Mouse (Mus musculus) mouse trophoblast stem cell (cell line): ENCODE results near the gene Ffar3.
"Not testable (repeated sequence)": the region's sequence is repeated elsewhere in the genome, so short reads cannot be mapped to it uniquely, and the experiment has no call there.

ENCODE experiments used
- in situ Hi-C, 2 experiments: fragments of 300-500 bp; cut with MseI, MboI; formaldehyde crosslinking; loops; 2 replicates in 1 of 2; 3 replicates in 1 of 2; pipeline ENCODE4 v1.15.1; 2025

Ffar3 gene

DNA sequence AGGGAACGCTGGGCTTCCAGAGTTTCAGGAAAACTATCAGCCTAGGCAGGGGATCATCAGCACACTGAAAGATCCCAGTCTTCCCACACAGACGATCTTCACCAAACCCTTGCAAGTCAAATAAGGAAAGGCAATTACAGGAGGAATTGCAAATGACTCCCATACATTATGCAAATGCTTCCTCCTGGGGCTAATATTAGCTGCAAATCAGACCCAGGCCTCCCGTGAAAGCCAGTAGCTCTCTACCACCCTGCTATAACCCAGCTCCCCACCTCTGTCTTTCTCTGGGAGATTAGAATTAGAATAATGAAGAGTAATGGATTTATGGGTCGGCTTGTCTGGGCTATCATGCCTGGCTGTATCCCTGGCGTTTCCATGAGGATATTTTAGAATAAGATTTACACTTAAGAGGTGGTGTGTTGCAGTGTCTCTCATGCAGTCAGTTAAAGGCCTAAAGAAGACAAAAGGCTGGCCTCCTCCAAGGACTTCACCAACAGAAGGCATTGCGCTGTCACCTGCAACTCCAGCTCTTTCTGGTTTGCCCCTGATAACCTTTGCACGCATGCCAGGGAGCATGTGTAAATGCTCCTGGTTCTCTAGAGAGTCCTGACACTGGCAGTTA is 11.2 kb downstream of the Ffar3 start:
- in situ Hi-C loops, result no loop called here

DNA sequence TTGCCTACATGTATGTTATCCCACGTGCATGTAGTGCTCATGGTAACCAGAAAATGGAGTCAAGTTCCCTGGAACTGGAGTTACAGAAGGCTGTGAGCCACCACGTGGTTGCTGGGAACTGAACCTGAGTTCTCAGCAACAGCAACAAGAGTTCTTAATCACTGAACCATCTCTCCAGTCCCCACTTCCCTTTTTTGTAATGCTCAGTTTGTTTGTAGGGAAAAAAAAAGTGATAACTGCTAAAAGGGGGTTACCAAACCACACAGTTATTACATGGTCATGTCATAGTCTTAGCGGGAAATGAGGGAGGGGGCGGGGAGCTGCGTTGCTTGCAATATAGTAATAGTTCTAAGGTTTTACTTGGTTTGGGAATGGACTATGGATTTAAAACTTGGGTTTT is 13.9 kb downstream of the Ffar3 start:
- in situ Hi-C loops, result no loop called here

DNA sequence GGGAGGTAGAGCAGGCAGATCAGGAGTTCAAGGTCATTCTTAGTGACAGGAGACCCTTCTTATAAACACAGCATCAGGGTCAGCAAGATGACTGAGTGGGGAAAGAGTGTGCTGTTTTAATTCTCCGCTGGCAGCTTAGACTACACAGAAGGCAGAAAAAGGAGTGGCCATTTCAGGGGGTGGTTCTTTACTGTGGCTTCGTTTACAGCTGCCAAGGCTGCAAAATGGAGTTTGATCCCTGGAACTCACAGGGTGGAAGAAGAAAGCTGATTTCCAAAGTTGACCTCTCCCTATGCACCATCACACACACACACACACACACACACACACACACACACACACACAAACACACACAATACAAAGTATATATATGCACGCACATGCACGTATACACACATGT is 14.6 kb downstream of the Ffar3 start:
- in situ Hi-C loops, result no loop called here

DNA sequence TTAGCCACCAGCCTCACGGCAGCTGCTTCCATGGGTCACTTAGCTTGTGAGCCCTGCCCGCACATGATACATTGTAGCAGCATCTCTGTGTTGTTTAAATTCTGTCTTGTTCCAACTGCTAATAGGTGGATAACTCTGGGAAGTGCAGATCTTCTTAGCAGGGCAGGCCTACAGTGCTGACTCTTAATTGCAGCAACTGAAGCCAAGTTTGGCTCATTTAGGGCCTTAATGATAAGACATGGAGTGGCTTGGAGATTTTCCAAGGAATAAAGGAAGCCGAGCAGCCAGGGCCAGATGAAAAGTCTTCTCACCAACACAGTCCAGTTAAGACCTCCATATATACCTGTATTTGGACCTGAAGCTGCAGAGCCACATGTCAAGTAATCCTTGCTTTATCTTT is 15.7 kb downstream of the Ffar3 start:
- in situ Hi-C loops, result no loop called here

DNA sequence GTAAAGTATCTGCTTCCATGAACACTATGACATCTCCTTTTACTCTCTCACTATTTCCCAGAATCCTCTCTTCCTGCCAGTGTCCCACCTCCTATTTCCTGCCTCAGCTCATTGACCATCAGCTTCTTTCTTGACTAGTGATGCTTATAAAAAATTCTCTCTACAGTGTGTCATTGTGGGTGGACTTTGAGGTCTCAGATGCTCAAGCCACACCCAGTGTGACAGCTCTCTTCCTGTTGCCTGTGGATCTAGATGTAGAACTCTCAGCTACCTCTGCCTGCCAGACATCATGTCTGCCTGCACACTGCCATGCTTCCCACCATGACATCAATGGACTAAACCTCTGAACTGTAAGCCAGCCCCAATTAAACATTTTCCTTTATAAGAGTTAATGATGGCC is 18.7 kb downstream of the Ffar3 start:
- in situ Hi-C loops, result no loop called here

DNA sequence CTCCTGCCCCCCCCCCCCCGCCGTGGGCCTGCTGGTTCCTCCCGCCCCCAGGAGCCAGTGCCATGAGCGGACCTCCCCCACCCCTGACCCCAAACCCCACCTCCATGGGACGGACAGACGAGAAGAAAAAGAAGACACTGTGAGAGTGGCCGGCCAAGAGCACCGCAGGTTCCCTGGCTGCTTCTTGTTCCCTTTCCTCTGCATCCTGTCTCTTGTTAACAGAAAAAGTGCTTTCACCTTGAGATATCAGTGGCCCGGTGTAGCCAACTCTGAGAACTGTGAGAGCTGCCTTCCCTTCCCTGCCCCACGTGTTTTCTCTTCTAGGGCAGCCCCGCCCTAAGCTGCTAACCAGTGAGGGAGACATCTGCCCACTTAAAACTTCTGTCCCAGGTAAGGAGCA is 23.3 kb downstream of the Ffar3 start:
- in situ Hi-C loops, result not testable (repeated sequence)

DNA sequence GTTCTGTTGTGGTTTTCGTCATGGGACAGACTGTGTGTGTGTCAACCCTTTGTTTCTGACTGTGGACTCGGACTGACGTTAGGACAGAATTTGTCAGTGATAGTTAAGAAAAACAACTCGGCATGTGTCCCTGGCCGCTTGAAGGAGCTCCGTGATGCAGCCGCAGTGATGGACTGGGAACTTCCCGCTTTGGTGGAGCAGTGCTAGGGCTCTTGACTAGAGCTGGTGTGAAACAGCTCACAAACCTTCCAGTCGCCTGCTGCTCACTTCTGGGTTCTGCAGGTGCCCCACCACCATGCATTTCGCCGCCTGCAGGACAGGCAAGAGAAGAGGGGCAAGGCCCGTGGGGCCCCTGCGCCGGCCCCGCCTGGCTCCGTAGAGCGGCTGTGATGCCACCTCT is 23.7 kb downstream of the Ffar3 start:
- in situ Hi-C loops, result no loop called here

DNA sequence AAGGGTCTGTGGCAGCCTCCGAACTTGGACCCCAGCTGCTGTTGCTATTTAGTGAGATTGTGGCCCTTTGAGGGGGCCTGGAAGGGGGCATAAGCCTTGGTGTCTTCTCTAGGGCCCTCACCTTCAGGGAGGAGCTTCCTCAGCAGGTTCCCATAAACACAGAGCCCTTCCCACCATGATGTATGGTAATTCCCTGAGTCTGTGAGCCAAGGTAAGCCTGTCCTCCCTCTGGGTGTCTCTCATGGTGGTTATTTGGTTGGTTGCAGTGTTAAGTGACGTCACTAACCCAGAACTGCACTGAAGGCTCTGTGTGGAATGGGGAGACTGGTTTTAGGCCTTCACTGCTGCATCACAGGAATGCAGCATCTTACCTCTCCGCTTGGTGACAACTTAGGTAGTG is 26.6 kb downstream of the Ffar3 start:
- in situ Hi-C loops, result no loop called here

DNA sequence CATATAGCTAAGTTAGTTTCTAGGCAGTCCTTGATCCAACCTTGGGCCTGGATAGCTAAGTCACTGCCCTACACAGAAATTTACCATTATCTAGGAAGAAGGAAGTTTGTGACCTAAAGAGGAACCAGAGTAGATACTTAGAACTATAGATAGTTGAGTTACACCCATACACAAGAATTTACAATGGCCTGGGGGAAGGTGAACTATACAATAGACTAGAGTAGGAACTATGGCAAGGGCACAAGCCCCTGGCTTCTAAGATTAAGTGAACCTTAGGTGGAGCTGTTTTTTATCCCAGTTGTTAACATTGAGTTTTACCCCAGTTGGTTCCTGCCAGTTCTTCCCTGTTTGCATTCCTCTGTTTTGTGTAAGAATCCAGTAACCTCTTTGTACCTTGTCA is 27.1 kb downstream of the Ffar3 start:
- in situ Hi-C loops, result not testable (repeated sequence)

DNA sequence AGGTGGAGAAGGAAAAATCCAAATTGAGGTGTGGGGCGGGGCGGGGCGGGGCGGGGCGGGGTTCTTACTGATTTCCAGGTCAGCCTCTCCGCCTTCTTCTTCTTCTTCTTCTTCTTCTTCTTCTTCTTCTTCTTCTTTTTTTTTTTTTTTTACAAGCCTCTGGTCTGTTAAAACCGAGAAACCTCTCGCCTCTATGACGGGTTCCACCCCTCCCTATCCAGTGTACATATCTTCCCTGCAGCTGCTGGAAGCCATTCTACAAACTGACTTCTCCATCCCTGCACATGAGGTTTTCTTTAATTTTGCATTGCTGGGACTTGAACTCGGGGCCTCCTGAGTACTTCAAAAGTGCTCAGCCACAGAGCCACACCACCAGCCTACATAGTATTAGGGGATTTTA is 29.3 kb downstream of the Ffar3 start:
- in situ Hi-C loops, result no loop called here

DNA sequence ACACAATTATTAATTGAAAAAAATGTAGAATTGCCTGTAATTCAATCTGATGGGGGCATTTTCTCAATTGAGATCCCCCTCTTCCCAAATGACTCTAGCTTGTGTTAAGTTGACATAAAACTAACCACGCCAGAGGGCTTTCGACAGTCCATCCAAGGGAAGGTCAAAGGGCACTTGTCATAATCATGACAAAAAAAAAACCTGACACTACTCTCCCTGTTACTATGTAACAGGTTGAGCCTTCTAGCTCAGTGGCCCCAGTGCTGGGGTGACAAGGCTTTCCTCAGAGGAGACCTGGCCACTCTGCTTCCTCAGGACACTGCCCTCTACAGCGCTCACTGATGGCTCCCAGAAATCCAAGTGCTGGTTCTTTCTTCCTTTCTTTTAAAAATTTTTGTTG is 31.7 kb downstream of the Ffar3 start:
- in situ Hi-C loops, result no loop called here

DNA sequence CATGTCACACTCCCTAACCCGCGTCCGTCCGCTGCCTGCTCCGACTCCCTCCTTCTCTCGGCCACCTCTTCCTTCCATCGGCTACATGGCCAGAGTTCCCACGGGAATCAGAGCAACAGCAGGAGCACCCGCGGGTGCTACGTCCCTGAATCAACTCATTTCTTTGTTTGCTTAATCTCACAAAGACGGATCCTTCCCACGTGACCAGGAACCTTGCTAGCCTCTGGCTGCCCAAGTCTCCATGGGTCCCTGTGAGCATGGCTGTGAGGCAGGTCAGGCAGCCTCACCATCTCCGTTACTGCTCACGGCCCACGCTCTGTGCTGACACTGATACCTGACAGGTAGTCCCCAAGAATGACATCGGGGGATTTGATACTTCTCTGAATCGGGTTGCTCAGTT is 32.3 kb downstream of the Ffar3 start, which contains the start of gene Ffar2:
Gene Ffar2, minus strand, starts transcription at position 101 of the 400 bp plus-strand sequence.
- in situ Hi-C loops, result no loop called here

DNA sequence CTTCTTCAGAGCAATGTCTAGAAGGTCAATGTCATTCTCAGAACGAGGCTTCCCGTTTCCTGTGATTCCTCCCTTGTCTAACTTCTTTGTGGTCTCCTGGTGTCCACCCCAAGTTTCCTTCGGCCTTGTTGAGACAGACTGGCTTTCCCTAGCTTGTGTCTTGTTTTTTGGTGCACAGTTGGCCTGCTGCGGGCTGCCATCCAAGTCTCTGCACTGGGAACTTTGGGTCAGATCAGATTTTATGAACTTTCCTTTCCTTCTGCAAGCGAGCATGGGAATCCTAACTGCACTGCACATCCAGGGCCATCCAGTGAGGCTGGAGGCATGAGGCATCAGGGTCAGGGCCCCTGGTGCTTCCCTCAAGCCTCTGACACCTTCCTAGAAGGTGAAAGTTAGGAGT is 34.4 kb downstream of the Ffar3 start:
- in situ Hi-C loops, result no loop called here

DNA sequence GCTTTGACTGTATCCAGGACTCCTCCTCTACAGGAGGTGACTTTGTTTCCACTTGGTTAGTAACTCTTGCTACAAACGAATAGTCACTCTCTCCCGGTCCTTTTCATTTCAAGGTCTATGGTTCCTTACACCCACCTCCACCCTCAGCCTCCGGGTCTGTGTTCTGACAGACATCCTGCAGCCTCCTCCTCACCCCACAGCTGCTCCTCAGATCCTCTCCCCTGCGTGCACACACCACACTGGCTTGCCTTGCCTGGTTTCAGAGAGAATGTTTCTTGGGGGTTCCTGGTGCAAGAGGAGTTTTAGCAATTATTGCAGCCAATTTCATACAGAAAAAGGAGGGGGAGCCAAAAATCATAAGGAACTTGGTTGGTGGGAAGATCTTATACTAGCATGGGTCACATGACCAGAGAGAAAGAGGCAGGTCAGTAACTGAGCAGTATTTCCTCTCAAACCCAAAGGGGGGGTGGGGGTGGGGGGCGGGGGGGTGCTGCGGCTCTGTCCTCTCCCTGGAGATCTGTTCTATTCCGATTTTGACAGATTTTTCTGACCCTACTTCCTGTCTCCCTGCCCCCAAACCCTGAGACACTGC is 35.0 kb downstream of the Ffar3 start:
- in situ Hi-C loops, result no loop called here

DNA sequence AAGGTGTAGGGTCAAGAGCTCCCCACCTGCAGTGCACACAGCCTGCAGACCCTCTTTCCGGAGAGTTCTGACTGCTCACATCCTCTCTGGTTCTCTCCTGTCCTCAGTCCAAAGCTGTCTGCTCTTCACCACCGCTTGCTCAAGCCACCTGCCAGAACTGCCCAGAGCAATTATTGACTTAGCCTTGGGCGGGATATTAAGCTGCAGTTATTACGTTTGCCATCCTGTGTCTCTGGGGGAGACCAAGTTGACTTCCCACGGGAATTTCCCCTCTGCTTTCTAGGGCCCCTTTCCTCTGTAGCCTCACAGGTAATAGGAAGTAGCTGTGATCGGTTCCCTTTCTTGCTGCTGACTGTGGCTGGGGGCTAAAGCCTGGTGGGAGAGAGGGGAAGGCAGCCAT is 35.8 kb downstream of the Ffar3 start:
- in situ Hi-C loops, result no loop called here

DNA sequence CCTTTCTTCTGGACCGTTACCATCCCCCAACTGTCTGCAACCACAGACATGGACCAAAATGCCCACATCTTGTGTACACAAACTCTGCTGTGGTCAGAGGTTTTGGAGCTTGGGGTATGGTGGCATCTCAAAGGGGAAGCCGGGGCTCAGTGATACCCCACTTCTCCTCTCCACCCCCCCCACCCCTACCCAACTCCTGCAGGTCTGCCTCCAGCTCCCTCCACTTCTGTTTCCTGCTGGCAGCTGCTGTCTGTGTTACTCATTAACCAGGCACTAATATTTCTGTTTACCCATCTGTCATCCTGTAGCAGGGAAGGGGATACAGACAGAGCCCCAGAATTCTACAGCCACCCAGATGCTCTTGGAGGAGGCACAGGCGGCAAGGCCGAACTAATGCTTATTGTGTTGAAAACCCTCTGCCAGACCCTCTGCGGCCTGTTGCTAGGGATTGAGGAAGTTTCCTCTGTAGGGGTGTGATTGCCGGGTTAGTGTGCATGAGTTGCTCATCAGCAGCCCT is 43.6 kb downstream of the Ffar3 start:
- in situ Hi-C loops, result loop anchor here in 1 of 2 experiments (5.0 kb wide), 1 partner anchor 45 kb away; the partner anchor contains the start of gene Ffar3

DNA sequence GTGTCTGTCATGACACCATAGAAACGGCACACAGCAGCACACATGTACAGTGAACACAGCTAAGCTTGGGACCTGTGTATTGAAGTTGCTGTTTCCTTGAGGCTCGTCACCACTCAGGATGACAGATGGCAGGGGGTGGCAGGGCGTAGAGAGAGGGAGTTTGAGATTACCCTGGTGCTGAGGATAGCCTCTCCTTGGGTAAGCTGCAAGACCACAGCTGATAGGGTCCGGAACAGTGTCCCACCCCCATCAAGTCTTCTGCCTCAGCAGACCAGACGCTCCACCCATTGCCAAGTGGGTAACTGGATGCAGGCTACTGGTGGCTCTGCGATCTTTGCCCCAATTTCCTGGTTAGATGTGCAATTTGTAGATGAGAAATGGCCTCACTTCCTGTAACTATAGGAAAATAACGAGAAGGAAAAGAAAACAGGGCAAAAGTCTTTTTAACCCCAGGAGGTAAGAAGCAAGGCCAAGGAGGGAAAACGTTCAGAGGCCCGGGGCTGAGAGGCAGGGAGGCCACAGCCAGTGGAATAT is 44.2 kb downstream of the Ffar3 start:
- in situ Hi-C loops, result loop anchor here in 1 of 2 experiments (5.0 kb wide), 1 partner anchor 45 kb away; the partner anchor contains the start of gene Ffar3

DNA sequence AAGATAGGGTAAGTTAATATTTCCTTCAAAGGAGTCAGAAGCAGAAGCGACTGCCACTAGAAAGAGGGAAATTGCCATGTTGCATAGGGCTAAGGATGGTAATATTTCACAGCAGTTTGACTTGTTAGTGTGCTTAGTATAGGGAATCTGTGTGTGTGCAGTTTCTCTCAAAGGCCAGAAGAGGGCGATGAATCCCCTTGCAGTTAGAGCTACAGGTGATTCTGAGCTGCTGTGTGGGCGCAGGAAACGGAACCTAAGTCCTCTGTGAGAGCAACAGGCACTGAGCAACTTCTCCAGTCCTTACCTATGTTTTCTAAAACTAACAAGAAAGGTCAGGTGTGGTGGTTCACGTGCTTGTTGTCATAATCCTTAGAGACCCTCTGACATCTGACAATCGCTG is 45.7 kb downstream of the Ffar3 start:
- in situ Hi-C loops, result loop anchor here in 1 of 2 experiments (5.0 kb wide), 1 partner anchor 47 kb away; the partner anchor contains the start of gene Ffar3

DNA sequence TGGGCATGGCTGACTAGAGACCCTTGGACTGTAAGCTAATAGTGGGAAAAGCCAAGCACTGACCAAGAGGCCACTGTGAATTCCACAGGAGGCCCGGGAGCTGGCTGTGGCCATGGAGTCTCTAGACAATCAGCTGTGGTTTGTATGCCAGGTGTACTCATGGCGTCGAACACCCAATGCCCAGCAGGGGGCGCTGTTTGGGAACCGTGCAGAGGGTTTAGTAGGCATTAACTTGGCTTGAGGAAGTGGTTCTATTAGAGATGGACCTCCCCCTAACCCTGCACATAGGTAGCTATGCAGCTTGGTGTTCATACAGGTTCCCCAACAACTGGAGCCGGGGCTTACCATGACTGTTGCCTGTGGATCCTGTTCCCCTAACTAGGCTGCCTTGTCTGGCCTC is 50.1 kb downstream of the Ffar3 start:
- in situ Hi-C loops, result no loop called here
